Mouse (Mus musculus) cortical plate, adult 2 months (tissue): ENCODE measurements at regions not wholly inside any gene's neighbourhood (a gene's known extent, or its start where the extent isn't known, plus 50 kb on each side); places are given as distances from the start of the nearest gene placed in this dataset.

Experiments
- CTCF ChIP-seq: fragments of 200-500 bp; IDR thresholded peaks from 2 replicates; pipeline ENCODE4 v1.5.1; 2011; ENCODE audit warnings: mild to moderate bottlenecking, control low read depth, low read length; ENCODE audit not compliant: insufficient read depth; ENCODE audit errors: extremely low read depth
- POLR2A ChIP-seq: fragments of 200-500 bp; IDR thresholded peaks from 2 replicates; pipeline ENCODE4 v1.6.1; 2011; ENCODE audit warnings: mild to moderate bottlenecking, low read length, control low read depth; ENCODE audit not compliant: insufficient read depth; ENCODE audit errors: extremely low read depth

- TF ChIP-seq POLR2A = no peak
- no peak for TF ChIP-seq CTCF
Measured at GRCm38 (mm10) chr15:97161530-97161929, 85.4 kb upstream of the Pced1b start.
